Mouse (Mus musculus) hindbrain, embryonic 13.5 days (tissue): Measurements from ENCODE around the gene Rasal3. TPM values are rescaled to one million over a fixed set of nuclear protein-coding genes. Genes with fewer than 3 reads are reported as not detected.

Source experiments
- ATAC-seq: fragments of 200-750 bp; cut with Nextera tagmentation; 2 replicates; pipeline ENCODE4 v1.8.0; 2017; ENCODE audit warnings: moderate TSS enrichment; ENCODE audit not compliant: low FRiP score
- H3K27ac ChIP-seq: fragments of 300-500 bp; sonication (generic); 2 replicates; pipeline ENCODE4 v1.5.1; 2015; ENCODE audit warnings: inconsistent platforms, mild to moderate bottlenecking, moderate library complexity
- H3K27me3 ChIP-seq: fragments of 300-500 bp; sonication (generic); 2 replicates; pipeline ENCODE4 v1.6.1; 2015; ENCODE audit warnings: mild to moderate bottlenecking, inconsistent platforms
- H3K36me3 ChIP-seq: fragments of 300-500 bp; sonication (generic); 2 replicates; pipeline ENCODE4 v1.6.1; 2015; ENCODE audit warnings: mild to moderate bottlenecking, inconsistent platforms
- H3K4me1 ChIP-seq: fragments of 300-500 bp; sonication (generic); replicated peaks from 2 replicates; pipeline ENCODE4 v1.6.1; 2015; ENCODE audit warnings: inconsistent platforms
- H3K4me2 ChIP-seq: fragments of 300-500 bp; sonication (generic); 2 replicates; pipeline ENCODE4 v1.6.1; 2015; ENCODE audit warnings: inconsistent platforms, mild to moderate bottlenecking, moderate library complexity
- H3K4me3 ChIP-seq: fragments of 300-500 bp; sonication (generic); 2 replicates; pipeline ENCODE4 v1.5.1; 2015; ENCODE audit warnings: mild to moderate bottlenecking, inconsistent platforms
- H3K9ac ChIP-seq: fragments of 300-500 bp; sonication (generic); 2 replicates; pipeline ENCODE4 v1.6.1; 2015; ENCODE audit warnings: mild to moderate bottlenecking, inconsistent platforms
- H3K9me3 ChIP-seq: fragments of 300-500 bp; sonication (generic); 2 replicates; pipeline ENCODE4 v1.6.1; 2016; ENCODE audit warnings: inconsistent platforms
- WGBS: fragments of 180-500 bp; shearing (Covaris S2); methylation state at CpG from one replicate; pipeline ENCODE4 v1.1.7; 2015; 5-methylcytosine and 5-hydroxymethylcytosine counted together
- polyA plus RNA-seq: library from polyadenylated mRNA; unstranded; fragments of >200 nt; fragmentation: Nextera tagmentation; extraction: Ambion mirVana; gene quantifications from 2 replicates; pipeline ENCODE4 v1.2.1, GENCODE M21; 2015

The Rasal3 gene
- polyA plus RNA-seq = 0.62 and 0.83 TPM in 2 replicates

GRCm38 (mm10) chr17:32403417-32403816, at the start of gene Rasal3:
Rasal3 (minus strand) TSS chr17:32403583.
- no peak for ATAC-seq
- Histone ChIP-seq H3K4me1 (no peaks in the 10 kb centered on the region), H3K36me3 (no peaks in the 10 kb centered on the region), H3K27me3 (peaks cover 15% of the 10 kb centered on the region), H3K27ac (no peak within 1 kb of the TSS), H3K9me3 (no peaks in the 10 kb centered on the region), H3K4me2 (no peak within 1 kb of the TSS), H3K9ac (no peak within 1 kb of the TSS), H3K4me3 (no peak within 1 kb of the TSS)
- WGBS = 86% methylated on average over 8 of the region's 8 CpGs

GRCm38 (mm10) chr17:32452482-32452881, 49.1 kb upstream of the Rasal3 start, which contains the start of gene Cyp4f39:
Cyp4f39 (plus strand) TSS chr17:32452723.
- no peak for ATAC-seq
- Histone ChIP-seq H3K4me3 (peak within 1 kb of the TSS; percentile 33), H3K27me3 (peaks cover 25% of the 10 kb centered on the region), H3K4me2 (peak within 1 kb of the TSS; percentile 60), H3K9ac (peak within 1 kb of the TSS; percentile 62), H3K36me3 (no peaks in the 10 kb centered on the region), H3K9me3 (no peaks in the 10 kb centered on the region), H3K27ac (no peak within 1 kb of the TSS), H3K4me1 (peaks cover 8% of the 10 kb centered on the region)
- 3% methylated on average over 19 of the region's 19 CpGs for WGBS

- 54% methylated on average over 2 of the region's 2 CpGs for WGBS
- H3K27ac ChIP-seq = no peak overlapping the region
- H3K9ac ChIP-seq = no peak overlapping the region
- no peaks in the 10 kb centered on the region for H3K9me3 ChIP-seq
- no peak for ATAC-seq
- H3K4me2 ChIP-seq = no peak overlapping the region
- H3K4me3 ChIP-seq = no peak overlapping the region
- peaks cover 8% of the 10 kb centered on the region for H3K4me1 ChIP-seq
- no peaks in the 10 kb centered on the region for H3K36me3 ChIP-seq
- H3K27me3 ChIP-seq = peaks cover 25% of the 10 kb centered on the region
Measured at GRCm38 (mm10) chr17:32450844-32451537, 47.6 kb upstream of the Rasal3 start.

- WGBS = 96% methylated on average over 1 of the region's 1 CpGs
- no peak overlapping the region for H3K4me3 ChIP-seq
- ATAC-seq = no peak
- no peak overlapping the region for H3K4me2 ChIP-seq
- no peak overlapping the region for H3K27ac ChIP-seq
- peaks cover 19% of the 10 kb centered on the region for H3K27me3 ChIP-seq
- no peaks in the 10 kb centered on the region for H3K36me3 ChIP-seq
- peaks cover 8% of the 10 kb centered on the region for H3K4me1 ChIP-seq
- no peaks in the 10 kb centered on the region for H3K9me3 ChIP-seq
- H3K9ac ChIP-seq = no peak overlapping the region
Measured at GRCm38 (mm10) chr17:32449042-32449441, 45.7 kb upstream of the Rasal3 start.

DNA sequence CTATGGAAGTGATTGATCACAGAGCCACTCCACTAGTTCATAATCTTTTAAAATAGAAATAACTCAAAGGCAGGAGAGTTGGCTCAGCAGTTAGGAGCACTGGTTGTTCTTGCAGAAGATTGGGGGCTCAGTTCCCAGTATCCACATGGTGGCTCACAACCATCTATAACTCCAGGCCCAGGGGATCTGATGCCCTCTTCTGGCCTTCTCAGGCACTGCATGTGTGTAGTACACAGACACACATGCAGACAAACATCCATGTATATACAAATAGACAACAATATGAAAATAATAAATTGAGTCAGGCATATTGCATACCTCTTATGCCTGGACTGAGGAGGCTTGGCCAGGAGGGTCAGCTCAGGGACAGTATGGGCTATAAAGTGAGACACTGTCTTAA, 43.8 kb upstream of the Rasal3 start:
- no peaks in the 10 kb centered on the region for H3K9me3 ChIP-seq
- peaks cover 2% of the 10 kb centered on the region; the same call in 1 of the 2 replicates for H3K27me3 ChIP-seq
- no peaks in the 10 kb centered on the region for H3K36me3 ChIP-seq
- 0 out of 2 replicates have a peak, but pooled peaks cover under 1% of the 10 kb centered on the region for H3K4me1 ChIP-seq
- H3K4me2 ChIP-seq = no peak overlapping the region
- no peak overlapping the region for H3K27ac ChIP-seq
- no peak for ATAC-seq
- no peak overlapping the region for H3K9ac ChIP-seq
- no peak overlapping the region for H3K4me3 ChIP-seq

- no peaks in the 10 kb centered on the region for H3K36me3 ChIP-seq
- 79% methylated on average over 5 of the region's 5 CpGs for WGBS
- H3K4me1 ChIP-seq = no peaks in the 10 kb centered on the region
- no peak overlapping the region for H3K9ac ChIP-seq
- no peaks in the 10 kb centered on the region for H3K9me3 ChIP-seq
- no peak overlapping the region for H3K27ac ChIP-seq
- H3K4me3 ChIP-seq = no peak overlapping the region
- H3K4me2 ChIP-seq = no peak overlapping the region
- no peaks in the 10 kb centered on the region for H3K27me3 ChIP-seq
- ATAC-seq = no peak
Measured at GRCm38 (mm10) chr17:32445016-32445415, 41.6 kb upstream of the Rasal3 start.

- no peak overlapping the region for H3K9ac ChIP-seq
- H3K9me3 ChIP-seq = no peaks in the 10 kb centered on the region
- no peak overlapping the region for H3K27ac ChIP-seq
- WGBS = 83% methylated on average over 6 of the region's 6 CpGs
- H3K4me1 ChIP-seq = no peaks in the 10 kb centered on the region
- ATAC-seq = no peak
- H3K27me3 ChIP-seq = no peaks in the 10 kb centered on the region
- H3K36me3 ChIP-seq = no peaks in the 10 kb centered on the region
- no peak overlapping the region for H3K4me2 ChIP-seq
- no peak overlapping the region for H3K4me3 ChIP-seq
Measured at GRCm38 (mm10) chr17:32443245-32443644, 39.9 kb upstream of the Rasal3 start.

DNA sequence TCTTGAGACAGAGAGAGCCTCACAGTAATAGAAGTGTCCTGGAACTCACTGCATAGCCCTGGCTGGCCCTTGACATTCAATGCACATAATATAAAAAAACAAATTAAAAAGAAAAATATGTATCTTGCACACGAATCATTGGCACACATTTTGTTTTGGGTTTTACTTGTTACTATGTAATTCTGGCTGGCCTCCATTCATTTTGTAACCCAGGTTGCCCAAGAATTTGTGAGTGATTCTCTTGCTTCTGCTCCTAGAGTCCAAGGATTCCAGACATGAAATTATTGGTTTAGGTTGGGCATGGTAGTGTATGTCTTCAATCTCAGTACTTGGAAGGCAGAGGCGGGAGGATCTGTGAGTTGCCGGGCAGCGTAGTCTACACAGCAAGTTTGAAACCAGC, 33.7 kb upstream of the Rasal3 start:
- Histone ChIP-seq H3K27ac (no peak overlapping the region), H3K36me3 (no peaks in the 10 kb centered on the region), H3K4me2 (no peak overlapping the region), H3K4me1 (no peaks in the 10 kb centered on the region), H3K9me3 (no peaks in the 10 kb centered on the region), H3K4me3 (no peak overlapping the region), H3K9ac (no peak overlapping the region), H3K27me3 (0 out of 2 replicates have a peak, but pooled peaks cover 3% of the 10 kb centered on the region)
- WGBS = 92% methylated on average over 4 of the region's 4 CpGs
- ATAC-seq = no peak

DNA sequence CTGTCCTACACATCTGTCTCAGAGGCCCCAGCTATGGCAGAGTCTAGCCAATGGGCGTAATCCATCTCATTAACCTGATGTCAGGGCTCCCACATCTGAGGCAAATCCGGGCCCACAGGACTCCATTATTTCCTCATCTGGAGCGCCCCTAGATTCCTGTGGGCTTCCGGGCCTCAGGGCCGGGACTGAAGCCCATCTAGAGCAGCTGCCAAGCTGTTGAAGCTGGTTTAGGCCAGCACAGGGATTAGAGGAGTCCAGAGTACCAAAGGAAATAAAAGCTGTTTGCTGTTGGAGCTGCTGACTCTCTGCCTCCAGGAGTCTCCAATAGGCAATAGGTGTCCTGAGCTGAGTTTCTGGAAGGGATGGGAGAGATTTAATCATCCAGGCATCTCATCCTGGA, 31.8 kb upstream of the Rasal3 start:
- no peak overlapping the region for H3K27ac ChIP-seq
- H3K4me1 ChIP-seq = no peaks in the 10 kb centered on the region
- H3K27me3 ChIP-seq = 0 out of 2 replicates have a peak, but pooled peaks cover 3% of the 10 kb centered on the region
- no peak for ATAC-seq
- no peaks in the 10 kb centered on the region for H3K9me3 ChIP-seq
- H3K36me3 ChIP-seq = no peaks in the 10 kb centered on the region
- 76% methylated on average over 5 of the region's 5 CpGs for WGBS
- H3K9ac ChIP-seq = no peak overlapping the region
- H3K4me3 ChIP-seq = no peak overlapping the region
- no peak overlapping the region for H3K4me2 ChIP-seq

DNA sequence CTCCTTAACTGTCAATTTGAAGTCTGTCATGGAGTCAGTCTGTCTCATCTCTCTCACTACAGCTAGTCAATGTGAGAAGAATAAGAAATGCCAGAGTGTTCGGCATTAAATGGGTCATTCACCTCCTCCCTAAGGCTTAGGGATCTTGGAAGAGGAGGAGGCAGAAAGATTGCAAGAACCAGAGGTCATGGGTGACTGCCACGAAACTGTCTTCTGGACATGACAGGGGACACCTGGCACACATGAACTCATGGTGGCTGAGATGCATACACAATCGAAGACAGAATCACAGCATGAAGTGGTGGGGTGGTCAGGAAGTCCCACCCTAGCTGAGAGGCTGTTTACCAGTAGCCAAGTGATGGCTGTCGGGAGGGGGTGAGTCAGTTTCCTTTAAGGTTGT, 30.9 kb upstream of the Rasal3 start:
- Histone ChIP-seq H3K4me3 (no peak overlapping the region), H3K9ac (no peak overlapping the region), H3K27ac (no peak overlapping the region), H3K36me3 (no peaks in the 10 kb centered on the region), H3K4me2 (no peak overlapping the region), H3K4me1 (no peaks in the 10 kb centered on the region), H3K27me3 (0 out of 2 replicates have a peak, but pooled peaks cover 3% of the 10 kb centered on the region), H3K9me3 (no peaks in the 10 kb centered on the region)
- no peak for ATAC-seq
- WGBS = 73% methylated on average over 4 of the region's 4 CpGs

DNA sequence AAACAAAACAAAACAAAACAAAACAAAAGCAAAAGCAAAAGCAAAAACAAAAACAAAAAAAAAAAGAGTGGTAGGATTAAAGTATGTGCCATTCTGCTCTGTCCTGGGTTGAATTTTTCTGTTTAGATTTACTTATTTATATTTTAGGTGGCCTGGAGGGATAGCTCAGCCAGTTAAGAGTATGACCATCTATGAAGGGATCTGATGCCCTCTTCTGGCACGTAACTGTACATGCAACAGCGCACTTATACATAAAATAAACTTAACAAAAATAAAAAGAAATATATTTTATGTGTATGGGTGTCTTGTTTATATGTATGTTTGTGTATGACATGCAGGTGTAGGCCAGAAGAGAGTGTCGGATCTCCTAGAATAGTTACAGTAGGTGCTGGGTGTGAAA, 28.6 kb upstream of the Rasal3 start:
- H3K9me3 ChIP-seq = no peaks in the 10 kb centered on the region
- no peak for ATAC-seq
- H3K4me3 ChIP-seq = no peak overlapping the region
- H3K9ac ChIP-seq = no peak overlapping the region
- H3K27me3 ChIP-seq = 0 out of 2 replicates have a peak, but pooled peaks cover 3% of the 10 kb centered on the region
- H3K4me1 ChIP-seq = no peaks in the 10 kb centered on the region
- H3K27ac ChIP-seq = no peak overlapping the region
- H3K4me2 ChIP-seq = no peak overlapping the region
- no peaks in the 10 kb centered on the region for H3K36me3 ChIP-seq
- 60% methylated on average over 3 of the region's 3 CpGs for WGBS

GRCm38 (mm10) chr17:32426610-32427009, 23.2 kb upstream of the Rasal3 start:
- Histone ChIP-seq H3K9me3 (no peaks in the 10 kb centered on the region), H3K4me1 (no peaks in the 10 kb centered on the region)
- ATAC-seq = no peak

DNA sequence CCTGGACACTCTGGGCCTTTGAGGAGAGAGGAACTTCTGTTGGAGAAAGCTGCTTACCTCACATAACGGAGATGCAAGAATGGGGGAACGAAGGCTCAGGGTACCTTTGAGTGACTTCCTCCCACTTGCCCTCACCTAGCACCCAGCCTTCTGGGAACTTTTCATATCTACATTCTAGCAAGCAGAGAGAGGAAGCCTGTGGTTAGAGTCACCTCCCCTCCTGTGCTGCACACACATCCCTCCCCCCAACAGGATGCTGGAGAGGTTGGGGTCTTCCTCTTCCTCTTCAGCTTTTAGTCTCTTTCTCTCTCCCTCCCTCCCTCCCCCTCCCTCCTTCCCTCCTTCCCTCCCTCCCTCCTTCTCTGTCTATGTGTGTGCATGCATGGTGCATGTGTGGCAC, 20.7 kb upstream of the Rasal3 start, which contains the start of gene Pglyrp2:
Gene Pglyrp2, minus strand, starts transcription at position 134 of the 400 bp plus-strand sequence.
- Histone ChIP-seq H3K27me3 (no peaks in the 10 kb centered on the region), H3K9me3 (no peaks in the 10 kb centered on the region), H3K4me2 (no peak within 1 kb of the TSS), H3K4me3 (no peak within 1 kb of the TSS), H3K4me1 (no peaks in the 10 kb centered on the region), H3K9ac (no peak within 1 kb of the TSS), H3K27ac (no peak within 1 kb of the TSS), H3K36me3 (no peaks in the 10 kb centered on the region)
- ATAC-seq = no peak
- 86% methylated on average over 2 of the region's 2 CpGs for WGBS

More at GRCm38 (mm10) chr17:32426610-32427009, 23.2 kb upstream of the Rasal3 start:
- H3K4me2 ChIP-seq = no peak overlapping the region
- no peak overlapping the region for H3K4me3 ChIP-seq
- no peak overlapping the region for H3K27ac ChIP-seq
- H3K27me3 ChIP-seq = no peaks in the 10 kb centered on the region
- no peak overlapping the region for H3K9ac ChIP-seq
- H3K36me3 ChIP-seq = no peaks in the 10 kb centered on the region
